Mouse (Mus musculus) erythroblast, embryonic 14.5 days (primary cell): ENCODE data around the gene Arhgap23.

Experiments used
- GATA1 ChIP-seq: IDR thresholded peaks from 2 replicates; pipeline ENCODE4 v1.6.1; 2012; ENCODE audit warnings: low read length, inconsistent platforms, mixed read lengths
- TAL1 ChIP-seq: IDR thresholded peaks from 3 replicates; pipeline ENCODE4 v1.6.1; 2012; ENCODE audit warnings: low read length, inconsistent platforms, mixed read lengths

DNA sequence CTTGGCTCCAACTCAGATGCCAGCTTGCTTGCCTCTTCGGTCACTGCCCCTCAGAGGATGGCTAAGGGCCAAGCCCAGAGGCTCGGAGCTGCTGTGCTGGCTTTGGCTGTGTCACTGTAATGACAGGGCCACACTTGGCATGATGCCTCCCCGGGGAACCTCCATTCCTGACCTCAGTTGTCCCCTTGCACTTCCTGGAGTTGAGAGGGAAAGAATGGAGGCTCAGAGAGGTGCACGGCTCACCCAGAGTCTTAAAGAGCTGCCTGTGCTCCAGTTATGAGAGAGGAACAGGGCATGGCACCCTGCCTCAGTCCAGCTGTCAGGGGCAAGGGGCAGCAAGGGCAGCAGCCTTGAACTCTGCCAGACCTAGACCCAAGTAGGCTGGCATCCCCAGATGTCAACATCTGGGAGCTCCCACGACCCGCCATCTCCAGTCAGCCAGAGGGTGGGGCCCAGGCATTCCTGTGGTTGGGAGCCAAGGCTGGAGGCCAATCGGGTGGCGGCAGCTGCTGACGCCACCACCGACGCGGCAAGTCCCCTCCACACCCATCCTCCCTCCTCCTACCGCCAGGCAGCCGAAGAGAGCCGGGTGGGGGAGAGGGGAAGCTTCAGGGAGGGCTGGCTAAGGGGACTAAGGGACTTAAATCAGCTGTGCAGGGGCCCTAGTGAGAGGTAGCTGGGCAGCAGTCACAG is 34.4 kb downstream of the Arhgap23 start:
- no peak for TF ChIP-seq GATA1
- TF ChIP-seq TAL1: no peak
